Mouse (Mus musculus): ENCODE measurements at regions not wholly inside any gene's neighbourhood (a gene's known extent, or its start where the extent isn't known, plus 50 kb on each side); places are given as distances from the start of the nearest gene placed in this dataset.

GRCm38 (mm10) chr11:111747947-111748322, 682.0 kb downstream of the Kcnj2 start:
- no peak overlapping the region for H3K4me3 ChIP-seq (replicated peaks)
- H3K4me1 ChIP-seq, result no peaks in the 10 kb centered on the region
- no peak overlapping the region for H3K9ac ChIP-seq
- H3K4me2 ChIP-seq, result no peak overlapping the region
- no peak overlapping the region for H3K27ac ChIP-seq
- H3K9me3 ChIP-seq (replicated peaks), result no peaks in the 10 kb centered on the region
- 81% methylated on average over 2 of the region's 2 CpGs for WGBS
- H3K36me3 ChIP-seq, result no peaks in the 10 kb centered on the region
- 0 out of 2 replicates have a peak, but pooled peaks cover 2% of the 10 kb centered on the region for H3K27me3 ChIP-seq
- ATAC-seq (replicated peaks; ENCODE audit: low FRiP score), result no peak

GRCm38 (mm10) chr11:111748496-111748895, 682.5 kb downstream of the Kcnj2 start:
- 0 out of 2 replicates have a peak, but pooled peaks cover 2% of the 10 kb centered on the region for H3K27me3 ChIP-seq
- H3K4me3 ChIP-seq (replicated peaks), result no peak overlapping the region
- H3K4me2 ChIP-seq, result no peak overlapping the region
- no peaks in the 10 kb centered on the region for H3K36me3 ChIP-seq
- no peak overlapping the region for H3K9ac ChIP-seq
- no peak overlapping the region for H3K27ac ChIP-seq
- no peaks in the 10 kb centered on the region for H3K9me3 ChIP-seq (replicated peaks)
- ATAC-seq (replicated peaks; ENCODE audit: low FRiP score), result no peak
- WGBS, result 93% methylated on average over 1 of the region's 1 CpGs
- no peaks in the 10 kb centered on the region for H3K4me1 ChIP-seq

- Histone ChIP-seq H3K27ac (no peak overlapping the region), H3K4me3 (replicated peaks) (no peak overlapping the region), H3K9me3 (replicated peaks) (no peaks in the 10 kb centered on the region), H3K27me3 (0 out of 2 replicates have a peak, but pooled peaks cover 2% of the 10 kb centered on the region), H3K4me2 (no peak overlapping the region), H3K4me1 (no peaks in the 10 kb centered on the region), H3K9ac (no peak overlapping the region), H3K36me3 (no peaks in the 10 kb centered on the region)
- WGBS, result 84% methylated on average over 2 of the region's 2 CpGs
- no peak for ATAC-seq (replicated peaks; ENCODE audit: low FRiP score)
Measured at GRCm38 (mm10) chr11:111754735-111755134, 688.8 kb downstream of the Kcnj2 start.

- H3K9ac ChIP-seq, result no peak overlapping the region
- H3K4me1 ChIP-seq, result no peaks in the 10 kb centered on the region
- H3K36me3 ChIP-seq, result no peaks in the 10 kb centered on the region
- no peak overlapping the region for H3K4me3 ChIP-seq (replicated peaks)
- H3K4me2 ChIP-seq, result no peak overlapping the region
- WGBS, result 84% methylated on average over 3 of the region's 3 CpGs
- no peaks in the 10 kb centered on the region for H3K27me3 ChIP-seq
- no peak for ATAC-seq (replicated peaks; ENCODE audit: low FRiP score)
- no peak overlapping the region for H3K27ac ChIP-seq
- H3K9me3 ChIP-seq (replicated peaks), result no peaks in the 10 kb centered on the region
Measured at GRCm38 (mm10) chr11:111763081-111763480, 697.1 kb downstream of the Kcnj2 start.

GRCm38 (mm10) chr11:111766371-111767011, 700.5 kb downstream of the Kcnj2 start:
- no peak for ATAC-seq (replicated peaks; ENCODE audit: low FRiP score)
- Histone ChIP-seq H3K27me3 (no peaks in the 10 kb centered on the region), H3K27ac (no peak overlapping the region), H3K9me3 (replicated peaks) (no peaks in the 10 kb centered on the region), H3K4me1 (no peaks in the 10 kb centered on the region), H3K9ac (no peak overlapping the region), H3K4me3 (replicated peaks) (no peak overlapping the region), H3K4me2 (no peak overlapping the region), H3K36me3 (no peaks in the 10 kb centered on the region)
- WGBS, result 74% methylated on average over 6 of the region's 6 CpGs

- no peak for ATAC-seq (replicated peaks; ENCODE audit: low FRiP score)
- Histone ChIP-seq H3K4me2 (no peak overlapping the region), H3K9ac (no peak overlapping the region), H3K27ac (no peak overlapping the region), H3K4me1 (no peaks in the 10 kb centered on the region), H3K36me3 (no peaks in the 10 kb centered on the region), H3K9me3 (replicated peaks) (no peaks in the 10 kb centered on the region), H3K27me3 (no peaks in the 10 kb centered on the region), H3K4me3 (replicated peaks) (no peak overlapping the region)
- 100% methylated on average over 1 of the region's 1 CpGs for WGBS
Measured at GRCm38 (mm10) chr11:111767012-111767392, 701.0 kb downstream of the Kcnj2 start.

GRCm38 (mm10) chr11:111774108-111774679, 708.2 kb downstream of the Kcnj2 start:
- Histone ChIP-seq H3K27me3 (no peaks in the 10 kb centered on the region), H3K9ac (no peak overlapping the region), H3K36me3 (no peaks in the 10 kb centered on the region), H3K4me2 (no peak overlapping the region), H3K27ac (no peak overlapping the region), H3K9me3 (replicated peaks) (no peaks in the 10 kb centered on the region), H3K4me3 (replicated peaks) (no peak overlapping the region), H3K4me1 (no peaks in the 10 kb centered on the region)
- ATAC-seq (replicated peaks; ENCODE audit: low FRiP score), result no peak
- WGBS, result 77% methylated on average over 2 of the region's 2 CpGs

GRCm38 (mm10) chr11:111781321-111781720, 715.4 kb downstream of the Kcnj2 start:
- Histone ChIP-seq H3K4me1 (no peaks in the 10 kb centered on the region), H3K4me2 (no peak overlapping the region), H3K9ac (no peak overlapping the region), H3K27me3 (no peaks in the 10 kb centered on the region), H3K4me3 (replicated peaks) (no peak overlapping the region), H3K27ac (no peak overlapping the region), H3K9me3 (replicated peaks) (no peaks in the 10 kb centered on the region), H3K36me3 (no peaks in the 10 kb centered on the region)
- WGBS, result 81% methylated on average over 7 of the region's 7 CpGs
- ATAC-seq (replicated peaks; ENCODE audit: low FRiP score), result no peak

- 81% methylated on average over 6 of the region's 6 CpGs for WGBS
- H3K4me1 ChIP-seq, result no peaks in the 10 kb centered on the region
- H3K4me2 ChIP-seq, result no peak overlapping the region
- no peak overlapping the region for H3K27ac ChIP-seq
- no peak overlapping the region for H3K9ac ChIP-seq
- ATAC-seq (replicated peaks; ENCODE audit: low FRiP score), result no peak
- H3K9me3 ChIP-seq (replicated peaks), result no peaks in the 10 kb centered on the region
- H3K27me3 ChIP-seq, result no peaks in the 10 kb centered on the region
- no peaks in the 10 kb centered on the region for H3K36me3 ChIP-seq
- H3K4me3 ChIP-seq (replicated peaks), result no peak overlapping the region
Measured at GRCm38 (mm10) chr11:111791267-111791926, 725.4 kb downstream of the Kcnj2 start.

GRCm38 (mm10) chr11:111801033-111801432, 735.1 kb downstream of the Kcnj2 start:
- Histone ChIP-seq H3K9me3 (replicated peaks) (no peaks in the 10 kb centered on the region), H3K36me3 (no peaks in the 10 kb centered on the region), H3K4me3 (replicated peaks) (no peak overlapping the region), H3K27ac (no peak overlapping the region), H3K9ac (no peak overlapping the region), H3K27me3 (no peaks in the 10 kb centered on the region), H3K4me2 (no peak overlapping the region), H3K4me1 (no peaks in the 10 kb centered on the region)
- ATAC-seq (replicated peaks; ENCODE audit: low FRiP score), result no peak
- 83% methylated on average over 3 of the region's 3 CpGs for WGBS

- ATAC-seq (replicated peaks; ENCODE audit: low FRiP score), result no peak
- no peaks in the 10 kb centered on the region for H3K27me3 ChIP-seq
Measured at GRCm38 (mm10) chr11:111816176-111816775, 750.3 kb downstream of the Kcnj2 start.

GRCm38 (mm10) chr11:111818124-111818523, 752.2 kb downstream of the Kcnj2 start:
- Histone ChIP-seq H3K4me2 (peak overlapping the region; percentile 33; the same call in 1 of the 2 replicates), H3K4me1 (peaks cover 16% of the 10 kb centered on the region; the same call in 1 of the 2 replicates), H3K9ac (no peak overlapping the region), H3K27ac (no peak overlapping the region), H3K36me3 (no peaks in the 10 kb centered on the region), H3K4me3 (replicated peaks) (no peak overlapping the region), H3K27me3 (no peaks in the 10 kb centered on the region), H3K9me3 (replicated peaks) (no peaks in the 10 kb centered on the region)
- no peak for ATAC-seq (replicated peaks; ENCODE audit: low FRiP score)
- WGBS, result 4% methylated on average over 10 of the region's 10 CpGs

More at GRCm38 (mm10) chr11:111816176-111816775, 750.3 kb downstream of the Kcnj2 start:
- Histone ChIP-seq H3K4me2 (no peak overlapping the region), H3K4me3 (replicated peaks) (no peak overlapping the region), H3K9ac (no peak overlapping the region), H3K27ac (no peak overlapping the region), H3K9me3 (replicated peaks) (no peaks in the 10 kb centered on the region), H3K4me1 (peaks cover 16% of the 10 kb centered on the region; the same call in 1 of the 2 replicates), H3K36me3 (no peaks in the 10 kb centered on the region)
- WGBS, result 89% methylated on average over 18 of the region's 18 CpGs
